Mouse (Mus musculus) thymus, postnatal 10 days (tissue): Measurements from ENCODE around the gene Ecm1.

ENCODE experiments used
- DNase-seq, 2 experiments: peaks; one replicate each; pipeline ENCODE4 v3.0.0; 2021; ENCODE audit warnings: low spot score in 2 of 2

The Ecm1 gene

GRCm38 (mm10) chr3:95739353-95740104 lies at the start of gene Ecm1:
Ecm1 (minus strand) TSS chr3:95739569.
- peak in 1 of 2 experiments; percentile 17 for DNase-seq

GRCm38 (mm10) chr3:95785501-95785900 lies 46.1 kb upstream of the Ecm1 start:
- no peak for DNase-seq

GRCm38 (mm10) chr3:95771985-95772384 lies 32.6 kb upstream of the Ecm1 start:
- peak; percentile 12 to 65 for DNase-seq

GRCm38 (mm10) chr3:95765534-95765933 lies 26.2 kb upstream of the Ecm1 start:
- DNase-seq = no peak

GRCm38 (mm10) chr3:95763811-95764210 lies 24.4 kb upstream of the Ecm1 start:
- no peak for DNase-seq

- no peak for DNase-seq
These were observed 23.6 kb upstream of the Ecm1 start for GRCm38 (mm10) chr3:95762961-95763360.

GRCm38 (mm10) chr3:95761771-95762170 lies 22.4 kb upstream of the Ecm1 start:
- DNase-seq = no peak

GRCm38 (mm10) chr3:95760656-95761055 lies 21.3 kb upstream of the Ecm1 start:
- DNase-seq = no peak

- DNase-seq = no peak
These were observed 20.7 kb upstream of the Ecm1 start, which contains the start of gene Tars2 for GRCm38 (mm10) chr3:95760106-95760505. Tars2 (minus strand) TSS chr3:95760206.

- DNase-seq = no peak
These were observed 19.3 kb upstream of the Ecm1 start for GRCm38 (mm10) chr3:95758467-95759218.

- no peak for DNase-seq
These were observed 17.4 kb upstream of the Ecm1 start for GRCm38 (mm10) chr3:95756808-95757207.

- peak; percentile 87 to 88 for DNase-seq
These were observed 15.2 kb upstream of the Ecm1 start for GRCm38 (mm10) chr3:95754345-95755206.

GRCm38 (mm10) chr3:95752935-95753334 lies 13.6 kb upstream of the Ecm1 start:
- DNase-seq = no peak

- DNase-seq = peak in 1 of 2 experiments; percentile 17
These were observed 1.0 kb upstream of the Ecm1 start for GRCm38 (mm10) chr3:95740406-95740805.

GRCm38 (mm10) chr3:95735071-95735670 lies 4.2 kb downstream of the Ecm1 start:
- DNase-seq = no peak

- DNase-seq = no peak
These were observed 5.2 kb downstream of the Ecm1 start for GRCm38 (mm10) chr3:95734092-95734702.

- no peak for DNase-seq
These were observed 6.4 kb downstream of the Ecm1 start for GRCm38 (mm10) chr3:95732744-95733521.

- DNase-seq = no peak
These were observed 7.1 kb downstream of the Ecm1 start for GRCm38 (mm10) chr3:95732297-95732696.

GRCm38 (mm10) chr3:95731802-95732201 lies 7.6 kb downstream of the Ecm1 start:
- no peak for DNase-seq

- no peak for DNase-seq
These were observed 8.9 kb downstream of the Ecm1 start for GRCm38 (mm10) chr3:95730431-95730830.
